Mouse (Mus musculus) heart, embryonic 12.5 days (tissue): ENCODE data around the gene Pklr. TPM values are rescaled to one million over a fixed set of nuclear protein-coding genes. Genes with fewer than 3 reads are reported as not detected.

ENCODE experiments used
- ATAC-seq: fragments of 200-750 bp; cut with Nextera tagmentation; 2 replicates; pipeline ENCODE4 v1.8.0; 2017; ENCODE audit warnings: moderate TSS enrichment, moderate library complexity; ENCODE audit not compliant: insufficient number of reproducible peaks, low FRiP score
- H3K27ac ChIP-seq: fragments of 300-500 bp; sonication (generic); 2 replicates; pipeline ENCODE4 v1.5.1; 2016; ENCODE audit warnings: mild to moderate bottlenecking, moderate library complexity; ENCODE audit not compliant: poor library complexity, severe bottlenecking
- H3K27me3 ChIP-seq: fragments of 300-500 bp; sonication (generic); replicated peaks from 2 replicates; pipeline ENCODE4 v1.6.1; 2016; ENCODE audit warnings: mild to moderate bottlenecking, moderate library complexity
- H3K36me3 ChIP-seq: fragments of 300-500 bp; sonication (generic); 2 replicates; pipeline ENCODE4 v1.6.1; 2016; ENCODE audit warnings: mild to moderate bottlenecking, moderate library complexity
- H3K4me1 ChIP-seq: fragments of 300-500 bp; sonication (generic); replicated peaks from 2 replicates; pipeline ENCODE4 v1.6.1; 2016; ENCODE audit warnings: mild to moderate bottlenecking
- H3K4me2 ChIP-seq: fragments of 300-500 bp; sonication (generic); 2 replicates; pipeline ENCODE4 v1.6.1; 2016; ENCODE audit warnings: mild to moderate bottlenecking, moderate library complexity
- H3K4me3 ChIP-seq: fragments of 300-500 bp; sonication (generic); 2 replicates; pipeline ENCODE4 v1.5.1; 2016; ENCODE audit warnings: mild to moderate bottlenecking
- H3K9ac ChIP-seq: fragments of 300-500 bp; sonication (generic); 2 replicates; pipeline ENCODE4 v1.6.1; 2016; ENCODE audit warnings: mild to moderate bottlenecking, moderate library complexity
- H3K9me3 ChIP-seq: fragments of 300-500 bp; sonication (generic); replicated peaks from 2 replicates; pipeline ENCODE4 v1.6.1; 2016; ENCODE audit warnings: mild to moderate bottlenecking, moderate library complexity
- WGBS: fragments of 180-500 bp; shearing (Covaris S2); methylation state at CpG from one replicate; pipeline ENCODE4 v1.1.7; 2016; 5-methylcytosine and 5-hydroxymethylcytosine counted together
- polyA plus RNA-seq: library from polyadenylated mRNA; unstranded; fragments of >200 nt; fragmentation: Nextera tagmentation; extraction: Ambion mirVana; gene quantifications from 2 replicates; pipeline ENCODE4 v1.2.1, GENCODE M21; 2016

Gene Pklr
- 1.7 and 2.8 TPM in 2 replicates for polyA plus RNA-seq

GRCm38 (mm10) chr3:89135958-89136357 is at the start of gene Pklr:
Pklr (plus strand) TSS chr3:89136142.
- ATAC-seq, result peak; percentile 61; the same call in 1 of the 2 replicates
- Histone ChIP-seq H3K36me3 (no peaks in the 10 kb centered on the region), H3K4me1 (peaks cover 12% of the 10 kb centered on the region), H3K27ac (no peak within 1 kb of the TSS), H3K27me3 (peaks cover 23% of the 10 kb centered on the region), H3K4me2 (peak within 1 kb of the TSS; percentile 29), H3K9me3 (no peaks in the 10 kb centered on the region), H3K9ac (no peak within 1 kb of the TSS), H3K4me3 (peak within 1 kb of the TSS; percentile 1; the same call in 1 of the 2 replicates)
- WGBS, result 61% methylated on average over 3 of the region's 3 CpGs

GRCm38 (mm10) chr3:89087338-89088110 is 48.4 kb upstream of the Pklr start:
- Histone ChIP-seq H3K27me3 (peaks cover 19% of the 10 kb centered on the region), H3K4me3 (peak overlapping the region; percentile 3; the same call in 1 of the 2 replicates), H3K9ac (no peak overlapping the region), H3K4me1 (peaks cover 35% of the 10 kb centered on the region), H3K4me2 (peak overlapping the region; percentile 55), H3K36me3 (peaks cover 18% of the 10 kb centered on the region), H3K27ac (no peak overlapping the region), H3K9me3 (no peaks in the 10 kb centered on the region)
- WGBS, result 22% methylated on average over 21 of the region's 21 CpGs
- no peak for ATAC-seq

GRCm38 (mm10) chr3:89088974-89089373 is 47.0 kb upstream of the Pklr start:
- H3K27ac ChIP-seq, result no peak overlapping the region
- 55% methylated on average over 14 of the region's 14 CpGs for WGBS
- H3K9me3 ChIP-seq, result no peaks in the 10 kb centered on the region
- H3K4me2 ChIP-seq, result peak overlapping the region; percentile 97
- ATAC-seq, result no peak
- H3K27me3 ChIP-seq, result peaks cover 30% of the 10 kb centered on the region
- H3K36me3 ChIP-seq, result peaks cover 20% of the 10 kb centered on the region
- H3K9ac ChIP-seq, result 0 out of 2 replicates have a peak overlapping the region, but pooled peaks have one; percentile 57
- H3K4me3 ChIP-seq, result peak overlapping the region; percentile 60
- peaks cover 39% of the 10 kb centered on the region for H3K4me1 ChIP-seq

- ATAC-seq, result peak; percentile 88
- peaks cover 21% of the 10 kb centered on the region for H3K36me3 ChIP-seq
- H3K9me3 ChIP-seq, result no peaks in the 10 kb centered on the region
- H3K9ac ChIP-seq, result peak overlapping the region; percentile 70
- peak overlapping the region; percentile 29; the same call in 1 of the 2 replicates for H3K27ac ChIP-seq
- under 1% methylated on average over 40 of the region's 40 CpGs for WGBS
- H3K4me3 ChIP-seq, result peak overlapping the region; percentile 60
- peaks cover 33% of the 10 kb centered on the region for H3K4me1 ChIP-seq
- peaks cover 31% of the 10 kb centered on the region for H3K27me3 ChIP-seq
- H3K4me2 ChIP-seq, result peak overlapping the region; percentile 97
Observed at GRCm38 (mm10) chr3:89089882-89090591, 45.9 kb upstream of the Pklr start.

- H3K36me3 ChIP-seq, result peaks cover 29% of the 10 kb centered on the region
- H3K27ac ChIP-seq, result peak overlapping the region; percentile 29; the same call in 1 of the 2 replicates
- ATAC-seq, result peak; percentile 65
- H3K27me3 ChIP-seq, result peaks cover 31% of the 10 kb centered on the region
- no peaks in the 10 kb centered on the region for H3K9me3 ChIP-seq
- H3K4me2 ChIP-seq, result peak overlapping the region; percentile 97
- peaks cover 33% of the 10 kb centered on the region for H3K4me1 ChIP-seq
- H3K9ac ChIP-seq, result peak overlapping the region; percentile 70
- peak overlapping the region; percentile 60 for H3K4me3 ChIP-seq
- under 1% methylated on average over 69 of the region's 74 CpGs for WGBS
Observed at GRCm38 (mm10) chr3:89090694-89091655, 45.0 kb upstream of the Pklr start.

GRCm38 (mm10) chr3:89091811-89092508 is 44.0 kb upstream of the Pklr start:
- peaks cover 31% of the 10 kb centered on the region for H3K27me3 ChIP-seq
- H3K27ac ChIP-seq, result no peak overlapping the region
- WGBS, result 11% methylated on average over 20 of the region's 20 CpGs
- no peaks in the 10 kb centered on the region for H3K9me3 ChIP-seq
- H3K9ac ChIP-seq, result peak overlapping the region; percentile 70; the same call in 1 of the 2 replicates
- no peak for ATAC-seq
- peak overlapping the region; percentile 97 for H3K4me2 ChIP-seq
- peaks cover 31% of the 10 kb centered on the region for H3K36me3 ChIP-seq
- peak overlapping the region; percentile 60 for H3K4me3 ChIP-seq
- H3K4me1 ChIP-seq, result peaks cover 33% of the 10 kb centered on the region

GRCm38 (mm10) chr3:89092509-89093090 is 43.3 kb upstream of the Pklr start:
- Histone ChIP-seq H3K4me1 (peaks cover 30% of the 10 kb centered on the region), H3K4me3 (peak overlapping the region; percentile 34), H3K9ac (peak overlapping the region; percentile 50), H3K9me3 (no peaks in the 10 kb centered on the region), H3K27ac (no peak overlapping the region), H3K27me3 (peaks cover 31% of the 10 kb centered on the region), H3K36me3 (peaks cover 38% of the 10 kb centered on the region), H3K4me2 (peak overlapping the region; percentile 97)
- WGBS, result 25% methylated on average over 11 of the region's 11 CpGs
- ATAC-seq, result no peak

- ATAC-seq, result peak; percentile 63
- Histone ChIP-seq H3K4me1 (peaks cover 25% of the 10 kb centered on the region), H3K9ac (peak within 1 kb of the TSS; percentile 70)
Observed at GRCm38 (mm10) chr3:89093175-89093574, 42.8 kb upstream of the Pklr start, which contains the start of gene Rusc1. Rusc1 (minus strand) TSS chr3:89093311.

GRCm38 (mm10) chr3:89094021-89094420 is 41.9 kb upstream of the Pklr start:
- Histone ChIP-seq H3K36me3 (peaks cover 48% of the 10 kb centered on the region), H3K4me3 (no peak overlapping the region), H3K9me3 (no peaks in the 10 kb centered on the region), H3K9ac (no peak overlapping the region), H3K4me2 (no peak overlapping the region), H3K4me1 (peaks cover 17% of the 10 kb centered on the region), H3K27me3 (peaks cover 22% of the 10 kb centered on the region), H3K27ac (no peak overlapping the region)
- no peak for ATAC-seq
- WGBS, result 83% methylated on average over 10 of the region's 10 CpGs

More at GRCm38 (mm10) chr3:89093175-89093574, 42.8 kb upstream of the Pklr start, which contains the start of gene Rusc1:
- Histone ChIP-seq H3K4me3 (peak within 1 kb of the TSS; percentile 34), H3K27me3 (peaks cover 27% of the 10 kb centered on the region), H3K9me3 (no peaks in the 10 kb centered on the region), H3K36me3 (peaks cover 42% of the 10 kb centered on the region), H3K4me2 (peak within 1 kb of the TSS; percentile 97), H3K27ac (no peak within 1 kb of the TSS)
- 2% methylated on average over 18 of the region's 18 CpGs for WGBS
